Mouse (Mus musculus) gastrocnemius, postnatal 4 days (tissue): Measurements from ENCODE around the gene Rbp4. TPM values are rescaled to one million over a fixed set of nuclear protein-coding genes. Genes with fewer than 3 reads are reported as not detected.

ENCODE experiments used
- DNase-seq, 2 experiments: peaks; one replicate each; pipeline ENCODE4 v3.0.0; 2021 to 2022; ENCODE audit warnings: low spot score in 2 of 2, mixed read lengths in 2 of 2
- long read RNA-seq, 2 experiments: library from polyadenylated mRNA; stranded (forward); transcript quantifications; one replicate each; pipeline ENCODE4 v2.0.0; 2021
- total RNA-seq, 2 experiments: library from RNA; stranded (reverse); gene quantifications; 2 replicates each; pipeline ENCODE4 v1.2.3; 2021

The Rbp4 gene
- total RNA-seq = 10 to 100 TPM; 10.6 to 19.7 TPM
- long read RNA-seq, experiment 1, transcript Rbp4-202 (6 exons, 937 nt) = major isoform, 20 of 34 reads
- long read RNA-seq, experiment 1, partial matches to known transcripts = 1 of 34 reads
- long read RNA-seq, experiment 1, other reads (novel, unspliced or antisense) = 12 of 34 reads
- long read RNA-seq, experiment 2, transcript Rbp4-202 (6 exons, 937 nt) = major isoform, 13 of 25 reads
- long read RNA-seq, experiment 2, partial matches to known transcripts = 2 of 25 reads
- long read RNA-seq, experiment 2, other reads (novel, unspliced or antisense) = 10 of 25 reads

- DNase-seq = no peak
Observed at GRCm38 (mm10) chr19:38125219-38125610, at the start of gene Rbp4. Gene Rbp4, minus strand, starts transcription at chr19:38125281.

- no peak for DNase-seq
Observed at GRCm38 (mm10) chr19:38164633-38165032, 39.6 kb upstream of the Rbp4 start.

- no peak for DNase-seq
Observed at GRCm38 (mm10) chr19:38161648-38162354, 36.7 kb upstream of the Rbp4 start.

- no peak for DNase-seq
Observed at GRCm38 (mm10) chr19:38156243-38156642, 31.2 kb upstream of the Rbp4 start.

GRCm38 (mm10) chr19:38143540-38144271, 18.6 kb upstream of the Rbp4 start:
- DNase-seq = no peak

- no peak for DNase-seq
Observed at GRCm38 (mm10) chr19:38134806-38135205, 9.7 kb upstream of the Rbp4 start.

- DNase-seq = no peak
Observed at GRCm38 (mm10) chr19:38133986-38134385, 8.9 kb upstream of the Rbp4 start.

GRCm38 (mm10) chr19:38132481-38132880, 7.4 kb upstream of the Rbp4 start, which contains the start of gene Pde6c:
Gene Pde6c, plus strand, starts transcription at chr19:38132781.
- DNase-seq = no peak

- DNase-seq = no peak
Observed at GRCm38 (mm10) chr19:38126656-38127055, 1.6 kb upstream of the Rbp4 start.

GRCm38 (mm10) chr19:38124401-38125218, 471 bp downstream of the Rbp4 start:
- peak; percentile 46 to 53 for DNase-seq

- no peak for DNase-seq
Observed at GRCm38 (mm10) chr19:38123921-38124320, 1.2 kb downstream of the Rbp4 start.

- DNase-seq = no peak
Observed at GRCm38 (mm10) chr19:38120123-38120760, 4.8 kb downstream of the Rbp4 start.

GRCm38 (mm10) chr19:38114834-38115491, 10.1 kb downstream of the Rbp4 start:
- no peak for DNase-seq

- no peak for DNase-seq
Observed at GRCm38 (mm10) chr19:38112575-38112974, 12.5 kb downstream of the Rbp4 start.

GRCm38 (mm10) chr19:38111056-38111455, 14.0 kb downstream of the Rbp4 start:
- no peak for DNase-seq

- DNase-seq = no peak
Observed at GRCm38 (mm10) chr19:38109506-38110242, 15.4 kb downstream of the Rbp4 start.

- DNase-seq = no peak
Observed at GRCm38 (mm10) chr19:38107871-38108270, 17.2 kb downstream of the Rbp4 start.

- no peak for DNase-seq
Observed at GRCm38 (mm10) chr19:38096858-38097758, 28.0 kb downstream of the Rbp4 start, which contains the start of gene Ffar4. Gene Ffar4, plus strand, starts transcription at chr19:38097071.
